ENCODE assay signal across 11 mouse cellular contexts in the genomic region with DNA sequence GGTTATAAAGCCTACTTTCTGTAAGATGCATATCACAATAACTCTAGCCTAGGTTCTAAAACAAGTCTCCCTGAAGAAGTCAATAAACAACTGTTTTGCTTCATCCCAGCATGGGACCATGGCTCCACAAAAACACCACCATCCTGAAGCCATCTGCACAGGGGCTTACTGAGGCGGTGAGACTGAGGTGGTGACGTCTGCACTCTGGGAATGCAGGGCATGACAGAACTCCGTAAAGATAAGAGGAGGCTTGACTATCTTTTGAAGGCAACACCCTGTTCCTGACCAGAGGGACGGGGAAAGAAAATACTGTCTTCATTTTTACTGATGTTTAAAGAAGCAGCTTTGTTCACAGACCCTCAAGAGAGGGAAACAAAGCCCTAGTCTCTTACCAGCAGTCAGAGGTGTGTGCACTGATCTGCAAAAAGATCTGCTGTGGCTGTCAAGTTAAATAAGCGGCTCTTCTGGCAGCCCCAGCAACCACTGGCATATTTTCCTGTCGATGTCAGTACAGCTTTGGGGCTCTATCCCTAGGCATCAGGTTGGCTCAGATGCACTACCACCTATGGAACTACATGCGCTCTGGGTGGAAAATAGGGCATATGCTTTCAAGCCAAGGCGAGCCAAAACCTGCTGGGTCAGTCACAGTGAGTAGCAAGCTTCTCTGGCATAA.
A peak's percentile ranks its signal among the peaks of the same experiment; 100 is the strongest.
DNase-seq lines count a peak whose midpoint lies in the region; ATAC-seq and TF ChIP-seq lines count a peak whose summit lies in the region.
"Had no signal": no experiment of that assay in that cellular context is flagged by ENCODE, and none has a peak within 500 bp of the region (broad histone marks: within the 10 kb centered on the region; RNA-seq: fewer than 3 reads in every experiment).

No protein-coding gene starts in this region.

- H3K4me3 ChIP-seq in embryonic facial prominence, embryonic 14.5 days (ENCODE audit: low read depth, low read length) = no peak overlapping the region
- no peak overlapping the region for H3K4me3 ChIP-seq in embryonic facial prominence, embryonic 10.5 days
- no peak overlapping the region for H3K4me3 ChIP-seq in stomach, embryonic 15.5 days (replicated peaks)
- no peak overlapping the region for H3K4me3 ChIP-seq in stomach, postnatal 0 days (ENCODE audit: low read depth, low read length)
- H3K4me3 ChIP-seq in heart, postnatal 0 days (ENCODE audit: low read depth, low read length) = no peak overlapping the region

- 0 out of 2 replicates have a peak overlapping the region, but pooled peaks have one; percentile 23 for H3K27ac ChIP-seq in embryonic facial prominence, embryonic 14.5 days (replicated peaks; ENCODE audit: low read depth, low read length)
- no peak overlapping the region for H3K27ac ChIP-seq in embryonic facial prominence, embryonic 10.5 days (replicated peaks)
- H3K27ac ChIP-seq in stomach, embryonic 15.5 days = no peak overlapping the region
- H3K27ac ChIP-seq in stomach, postnatal 0 days (replicated peaks) = no peak overlapping the region
- H3K27ac ChIP-seq in heart, postnatal 0 days (ENCODE audit: low read depth) = peak overlapping the region; percentile 90
- H3K27ac ChIP-seq: kidney, postnatal 0 days had no signal

- no peak overlapping the region for H3K4me2 ChIP-seq in embryonic facial prominence, embryonic 14.5 days (ENCODE audit: low read depth, low read length)
- no peak overlapping the region for H3K4me2 ChIP-seq in stomach, embryonic 15.5 days
- no peak overlapping the region for H3K4me2 ChIP-seq in stomach, postnatal 0 days (replicated peaks; ENCODE audit: low read depth)
- no peak overlapping the region for H3K4me2 ChIP-seq in heart, postnatal 0 days (ENCODE audit: low read depth, low read length)

- no peaks in the 10 kb centered on the region for H3K27me3 ChIP-seq in embryonic facial prominence, embryonic 14.5 days (replicated peaks; ENCODE audit: control insufficient read depth, insufficient read depth, low read length)
- H3K27me3 ChIP-seq in embryonic facial prominence, embryonic 10.5 days (replicated peaks; ENCODE audit: low read depth, poor library complexity, severe bottlenecking) = no peaks in the 10 kb centered on the region
- H3K27me3 ChIP-seq in stomach, embryonic 15.5 days (replicated peaks) = no peaks in the 10 kb centered on the region
- H3K27me3 ChIP-seq in stomach, postnatal 0 days (ENCODE audit: control insufficient read depth, insufficient read depth, low read length) = no peaks in the 10 kb centered on the region
- H3K27me3 ChIP-seq in heart, postnatal 0 days (ENCODE audit: control insufficient read depth, insufficient read depth, low read length) = no peaks in the 10 kb centered on the region

- H3K9me3 ChIP-seq in embryonic facial prominence, embryonic 14.5 days (ENCODE audit: control insufficient read depth, low read length) = no peaks in the 10 kb centered on the region
- H3K9me3 ChIP-seq in embryonic facial prominence, embryonic 10.5 days = no peaks in the 10 kb centered on the region
- no peaks in the 10 kb centered on the region for H3K9me3 ChIP-seq in stomach, embryonic 15.5 days
- H3K9me3 ChIP-seq in stomach, postnatal 0 days (ENCODE audit: control insufficient read depth, low read length) = no peaks in the 10 kb centered on the region
- H3K9me3 ChIP-seq in heart, postnatal 0 days (replicated peaks; ENCODE audit: control insufficient read depth, low read length) = no peaks in the 10 kb centered on the region

- DNase-seq in embryonic facial prominence, embryonic 14.5 days (ENCODE audit: low spot score) = no peak
- no peak for DNase-seq in embryonic facial prominence, embryonic 10.5 days (ENCODE audit: low spot score)
- DNase-seq in stomach, postnatal 0 days (ENCODE audit: low spot score) = no peak
- DNase-seq in heart, postnatal 0 days (ENCODE audit: low spot score) = peak; percentile 43
- peak; percentile 29 for DNase-seq in yolk sac, embryonic 10.5 days (ENCODE audit: low spot score)
- no peak for DNase-seq in right cerebral cortex, adult 18-20 months
- DNase-seq: lung, postnatal 14 days; thymus, adult 2 months had no signal

- no peak for TF ChIP-seq EP300 in stomach, postnatal 0 days (optimal IDR thresholded peaks at IDR 0.05)
- no peak for TF ChIP-seq EP300 in heart, postnatal 0 days (IDR thresholded peaks at IDR 0.05; ENCODE audit: low read depth)

- WGBS in embryonic facial prominence, embryonic 14.5 days = 48% methylated on average over 8 of the region's 8 CpGs
- 62% methylated on average over 8 of the region's 8 CpGs for WGBS in embryonic facial prominence, embryonic 10.5 days
- 43% methylated on average over 8 of the region's 8 CpGs for WGBS in stomach, embryonic 15.5 days
- 45% methylated on average over 8 of the region's 8 CpGs for WGBS in stomach, postnatal 0 days
- WGBS in heart, postnatal 0 days = 15% methylated on average over 8 of the region's 8 CpGs

- peaks cover 9% of the 10 kb centered on the region for H3K4me1 ChIP-seq in embryonic facial prominence, embryonic 14.5 days (ENCODE audit: control insufficient read depth, insufficient read depth, low read length)
- H3K4me1 ChIP-seq in embryonic facial prominence, embryonic 10.5 days = peaks cover 15% of the 10 kb centered on the region
- H3K4me1 ChIP-seq in stomach, embryonic 15.5 days = peaks cover 18% of the 10 kb centered on the region
- peaks cover 7% of the 10 kb centered on the region for H3K4me1 ChIP-seq in stomach, postnatal 0 days (replicated peaks; ENCODE audit: control insufficient read depth, insufficient read depth)
- H3K4me1 ChIP-seq in heart, postnatal 0 days (ENCODE audit: control insufficient read depth, insufficient read depth) = peaks cover 82% of the 10 kb centered on the region

- no peak for ATAC-seq in embryonic facial prominence, embryonic 14.5 days (ENCODE audit: low read depth)
- peak; percentile 75 for ATAC-seq in stomach, embryonic 15.5 days (ENCODE audit: insufficient read depth, low FRiP score, low read depth)
- no peak for ATAC-seq in stomach, postnatal 0 days (ENCODE audit: low FRiP score, low TSS enrichment)
- no peak for ATAC-seq in heart, postnatal 0 days (ENCODE audit: insufficient read depth, low read depth)
- ATAC-seq in granulocyte monocyte progenitor cell, adult 5-6 weeks (replicated peaks; ENCODE audit: poor library complexity, severe bottlenecking) = no peak

- no peak for TF ChIP-seq CTCF in stomach, postnatal 0 days (IDR thresholded peaks at IDR 0.05; ENCODE audit: low read depth)
- no peak for TF ChIP-seq CTCF in heart, postnatal 0 days (IDR thresholded peaks at IDR 0.05; ENCODE audit: low read depth)

- H3K9ac ChIP-seq in embryonic facial prominence, embryonic 14.5 days (ENCODE audit: low read depth, low read length) = no peak overlapping the region
- no peak overlapping the region for H3K9ac ChIP-seq in stomach, embryonic 15.5 days
- H3K9ac ChIP-seq in stomach, postnatal 0 days (ENCODE audit: low read length) = no peak overlapping the region
- peak overlapping the region; percentile 17 for H3K9ac ChIP-seq in heart, postnatal 0 days (replicated peaks; ENCODE audit: low read depth, low read length)

- peaks cover 22% of the 10 kb centered on the region for H3K36me3 ChIP-seq in embryonic facial prominence, embryonic 14.5 days (ENCODE audit: control insufficient read depth, insufficient read depth, low read length)
- H3K36me3 ChIP-seq in embryonic facial prominence, embryonic 10.5 days (replicated peaks) = peaks cover 39% of the 10 kb centered on the region
- peaks cover 3% of the 10 kb centered on the region; the same call in 1 of the 2 replicates for H3K36me3 ChIP-seq in stomach, embryonic 15.5 days
- H3K36me3 ChIP-seq in stomach, postnatal 0 days (ENCODE audit: control insufficient read depth, insufficient read depth, low read length) = no peaks in the 10 kb centered on the region; the same call in 1 of the 2 replicates
- peaks cover 38% of the 10 kb centered on the region for H3K36me3 ChIP-seq in heart, postnatal 0 days (replicated peaks; ENCODE audit: control insufficient read depth, insufficient read depth, low read length)

Comparison
In these comparisons a context has a peak if more than half of its experiments do, and no peak if none do; other contexts are left out.
1. H3K27ac ChIP-seq: peak in embryonic facial prominence, embryonic 14.5 days (single experiment) and heart, postnatal 0 days (single experiment); none in embryonic facial prominence, embryonic 10.5 days (single experiment), stomach, embryonic 15.5 days (single experiment) and stomach, postnatal 0 days (single experiment).
2. DNase-seq: peak in heart, postnatal 0 days (single experiment) and yolk sac, embryonic 10.5 days (single experiment); none in embryonic facial prominence, embryonic 14.5 days (single experiment), embryonic facial prominence, embryonic 10.5 days (single experiment), stomach, postnatal 0 days (single experiment) and right cerebral cortex, adult 18-20 months (single experiment).